Comparison of ENCODE assay signal across 23 mouse cellular contexts in the genomic region with DNA sequence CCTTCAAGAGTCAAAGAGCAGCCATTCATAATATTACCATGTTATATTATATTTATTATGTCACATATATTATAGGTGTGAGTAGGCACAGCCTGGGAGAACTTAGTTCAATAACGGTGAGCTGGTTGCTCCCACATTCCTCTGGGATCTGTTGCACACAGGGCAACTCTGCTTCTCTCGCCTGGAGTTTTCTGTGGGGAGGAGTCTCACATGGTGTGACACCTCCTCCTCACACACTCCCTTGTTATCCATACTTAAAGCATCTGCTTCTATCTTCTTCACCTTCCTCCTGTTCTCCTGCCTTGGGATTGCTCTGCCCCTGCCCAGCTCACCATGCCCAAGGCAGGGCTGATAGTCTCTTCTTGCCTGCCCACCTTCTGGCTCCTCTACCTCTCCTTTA. TPM values are rescaled to one million over a fixed set of nuclear protein-coding genes. Genes with fewer than 3 reads are reported as not detected.
DNase-seq lines count a peak whose midpoint lies in the region; ATAC-seq and TF ChIP-seq lines count a peak whose summit lies in the region.
"Had no signal": no experiment of that assay in that cellular context is flagged by ENCODE, and none has a peak within 500 bp of the region (broad histone marks: within the 10 kb centered on the region; RNA-seq: fewer than 3 reads in every experiment).

No protein-coding gene starts in this region.

- H3K27ac ChIP-seq in hindbrain, embryonic 10.5 days, result 0 out of 2 replicates have a peak overlapping the region, but pooled peaks have one; percentile 23
- H3K27ac ChIP-seq in hindbrain, embryonic 11.5 days (ENCODE audit: low read depth, low read length), result no peak overlapping the region
- peak overlapping the region; percentile 41 for H3K27ac ChIP-seq in lung, embryonic 15.5 days
- peak overlapping the region; percentile 33; the same call in 1 of the 2 replicates for H3K27ac ChIP-seq in lung, postnatal 0 days (ENCODE audit: low read length)
- H3K27ac ChIP-seq: embryonic facial prominence, embryonic 10.5 days; embryonic facial prominence, embryonic 12.5 days; forebrain, embryonic 13.5 days; forebrain, embryonic 15.5 days had no signal

- ATAC-seq in hindbrain, embryonic 11.5 days (ENCODE audit: low FRiP score), result no peak
- no peak for ATAC-seq in lung, embryonic 15.5 days (ENCODE audit: borderline replicate concordance, extremely low read depth, low FRiP score, low TSS enrichment)
- no peak for ATAC-seq in lung, postnatal 0 days
- ATAC-seq: forebrain, embryonic 13.5 days; forebrain, embryonic 15.5 days had no signal

- no peak overlapping the region for H3K9ac ChIP-seq in hindbrain, embryonic 11.5 days (ENCODE audit: low read depth, low read length)
- no peak overlapping the region for H3K9ac ChIP-seq in lung, embryonic 15.5 days
- no peak overlapping the region for H3K9ac ChIP-seq in lung, postnatal 0 days (replicated peaks; ENCODE audit: low read depth)
- H3K9ac ChIP-seq: embryonic facial prominence, embryonic 12.5 days; forebrain, embryonic 13.5 days; forebrain, embryonic 15.5 days had no signal

- no peak for TF ChIP-seq CTCF in lung, postnatal 0 days (IDR thresholded peaks at IDR 0.05)
- TF ChIP-seq CTCF in lung, adult 2 months (IDR thresholded peaks at IDR 0.05; ENCODE audit: insufficient read depth, low read length), result no peak

- DNase-seq in hindbrain, embryonic 10.5 days (ENCODE audit: low spot score), result no peak
- DNase-seq in hindbrain, embryonic 11.5 days (ENCODE audit: low spot score), result no peak
- no peak for DNase-seq in lung, postnatal 4 days
- DNase-seq in lung, postnatal 0 days (ENCODE audit: low spot score), result no peak
- no peak for DNase-seq in lung, adult 2 months
- DNase-seq in brain, adult 2 months (ENCODE audit: low read depth, low spot score), result peak; percentile 59
- no peak for DNase-seq in spleen, adult 18-20 months
- DNase-seq: adrenal gland, adult 2 months; adrenal gland, postnatal 10 days; adrenal gland, postnatal 25 days; cerebellum, adult 11-12 months; cerebellum, adult 2 months; cerebellum, adult 9-10 months; cerebellum, postnatal 10 days; cerebellum, postnatal 25 days had no signal

- no peak overlapping the region for H3K4me3 ChIP-seq in hindbrain, embryonic 10.5 days
- H3K4me3 ChIP-seq in hindbrain, embryonic 11.5 days (ENCODE audit: low read depth, low read length), result no peak overlapping the region
- no peak overlapping the region for H3K4me3 ChIP-seq in lung, embryonic 15.5 days
- no peak overlapping the region for H3K4me3 ChIP-seq in lung, postnatal 0 days (ENCODE audit: low read depth, low read length)
- no peak overlapping the region for H3K4me3 ChIP-seq in lung, adult 2 months (replicated peaks; ENCODE audit: extremely low read depth, low read depth, low read length)
- H3K4me3 ChIP-seq: embryonic facial prominence, embryonic 10.5 days; embryonic facial prominence, embryonic 12.5 days; forebrain, embryonic 13.5 days; forebrain, embryonic 15.5 days had no signal

- H3K4me1 ChIP-seq in hindbrain, embryonic 10.5 days (replicated peaks), result no peaks in the 10 kb centered on the region
- H3K4me1 ChIP-seq in hindbrain, embryonic 11.5 days (replicated peaks; ENCODE audit: control insufficient read depth, insufficient read depth, low read length), result no peaks in the 10 kb centered on the region
- peaks cover 11% of the 10 kb centered on the region for H3K4me1 ChIP-seq in lung, embryonic 15.5 days
- no peaks in the 10 kb centered on the region for H3K4me1 ChIP-seq in lung, postnatal 0 days (ENCODE audit: insufficient read depth, low read depth, low read length)
- H3K4me1 ChIP-seq in lung, adult 2 months (ENCODE audit: control insufficient read depth, insufficient read depth, low read length), result no peaks in the 10 kb centered on the region; the same call in 1 of the 2 replicates
- H3K4me1 ChIP-seq: embryonic facial prominence, embryonic 10.5 days; embryonic facial prominence, embryonic 12.5 days; forebrain, embryonic 13.5 days; forebrain, embryonic 15.5 days had no signal

- no peaks in the 10 kb centered on the region for H3K9me3 ChIP-seq in hindbrain, embryonic 10.5 days
- no peaks in the 10 kb centered on the region for H3K9me3 ChIP-seq in hindbrain, embryonic 11.5 days (ENCODE audit: control insufficient read depth, low read length)
- no peaks in the 10 kb centered on the region for H3K9me3 ChIP-seq in lung, embryonic 15.5 days
- no peaks in the 10 kb centered on the region for H3K9me3 ChIP-seq in lung, postnatal 0 days (ENCODE audit: low read length)
- H3K9me3 ChIP-seq: embryonic facial prominence, embryonic 10.5 days; embryonic facial prominence, embryonic 12.5 days; forebrain, embryonic 13.5 days; forebrain, embryonic 15.5 days had no signal

- WGBS in hindbrain, embryonic 10.5 days, result 90% methylated on average over 2 of the region's 2 CpGs
- 87% methylated on average over 2 of the region's 2 CpGs for WGBS in hindbrain, embryonic 11.5 days
- WGBS in lung, embryonic 15.5 days, result 81% methylated on average over 2 of the region's 2 CpGs
- 76% methylated on average over 2 of the region's 2 CpGs for WGBS in lung, postnatal 0 days
- WGBS in lung, adult 2 months, result 85% methylated on average over 2 of the region's 2 CpGs

- H3K36me3 ChIP-seq in hindbrain, embryonic 10.5 days, result peaks cover 98% of the 10 kb centered on the region
- peaks cover 11% of the 10 kb centered on the region; the same call in 1 of the 2 replicates for H3K36me3 ChIP-seq in hindbrain, embryonic 11.5 days (ENCODE audit: control insufficient read depth, insufficient read depth, low read length)
- H3K36me3 ChIP-seq in lung, embryonic 15.5 days, result peaks cover 73% of the 10 kb centered on the region
- H3K36me3 ChIP-seq in lung, postnatal 0 days (ENCODE audit: insufficient read depth, low read length), result peaks cover 42% of the 10 kb centered on the region; the same call in 1 of the 2 replicates

- no peak for TF ChIP-seq EP300 in lung, postnatal 0 days (IDR thresholded peaks at IDR 0.05)

- TF ChIP-seq POLR2A in lung, adult 2 months (IDR thresholded peaks at IDR 0.05; ENCODE audit: borderline replicate concordance, extremely low read depth, low read depth, low read length), result no peak

- H3K27me3 ChIP-seq in hindbrain, embryonic 10.5 days (ENCODE audit: insufficient read depth, poor library complexity, severe bottlenecking), result no peaks in the 10 kb centered on the region
- no peaks in the 10 kb centered on the region for H3K27me3 ChIP-seq in hindbrain, embryonic 11.5 days (ENCODE audit: control insufficient read depth, insufficient read depth, low read length)
- no peaks in the 10 kb centered on the region for H3K27me3 ChIP-seq in lung, embryonic 15.5 days
- no peaks in the 10 kb centered on the region for H3K27me3 ChIP-seq in lung, postnatal 0 days (replicated peaks; ENCODE audit: insufficient read depth, low read length)
- H3K27me3 ChIP-seq: embryonic facial prominence, embryonic 12.5 days; forebrain, embryonic 13.5 days; forebrain, embryonic 15.5 days had no signal

- no peak overlapping the region for H3K4me2 ChIP-seq in hindbrain, embryonic 11.5 days (replicated peaks; ENCODE audit: low read depth, low read length)
- no peak overlapping the region for H3K4me2 ChIP-seq in lung, embryonic 15.5 days
- H3K4me2 ChIP-seq in lung, postnatal 0 days (replicated peaks; ENCODE audit: low read depth, low read length), result no peak overlapping the region
- H3K4me2 ChIP-seq: embryonic facial prominence, embryonic 12.5 days; forebrain, embryonic 13.5 days; forebrain, embryonic 15.5 days had no signal

RNA-seq across cellular contexts. Expression of a gene that starts 23.7 kb away (rescaled TPM):
- not detected in 2 replicates for polyA plus RNA-seq in hindbrain, embryonic 10.5 days (2016; fragmentation: Nextera tagmentation; extraction: Ambion mirVana)
- not detected in 2 replicates for polyA plus RNA-seq in hindbrain, embryonic 11.5 days (2014; fragmentation: Nextera tagmentation; extraction: Ambion mirVana)
- polyA plus RNA-seq in lung, embryonic 15.5 days (2015; fragmentation: Nextera tagmentation; extraction: Ambion mirVana), result 2.8 and 9.3 TPM in 2 replicates
- 5.6 and 7.1 TPM in 2 replicates for polyA plus RNA-seq in lung, postnatal 0 days (2015; fragmentation: Nextera tagmentation; extraction: Ambion mirVana)
- 34.9 and 39.2 TPM in 2 replicates for polyA plus RNA-seq in lung, adult 2 months (2012; rRNA removed)
- polyA plus RNA-seq: adrenal gland, adult 2 months; C2C12; cerebellum, adult 2 months; embryonic facial prominence, embryonic 14.5 days; forebrain, embryonic 11.5 days; forebrain, embryonic 13.5 days; forebrain, embryonic 15.5 days had no signal

RNA-seq across cellular contexts. Expression of a gene that starts 42.6 kb away (rescaled TPM):
- 75.8 and 89.8 TPM in 2 replicates for polyA plus RNA-seq in hindbrain, embryonic 10.5 days (2016; fragmentation: Nextera tagmentation; extraction: Ambion mirVana)
- polyA plus RNA-seq in hindbrain, embryonic 11.5 days (2014; fragmentation: Nextera tagmentation; extraction: Ambion mirVana), result 48.7 and 53.5 TPM in 2 replicates
- polyA plus RNA-seq in lung, embryonic 15.5 days (2015; fragmentation: Nextera tagmentation; extraction: Ambion mirVana), result 79.8 and 81.5 TPM in 2 replicates
- 2.3 and 3.7 TPM in 2 replicates for polyA plus RNA-seq in lung, postnatal 0 days (2015; fragmentation: Nextera tagmentation; extraction: Ambion mirVana)
- polyA plus RNA-seq in lung, adult 2 months (2012; rRNA removed), result 2.3 and 2.4 TPM in 2 replicates

RNA-seq across cellular contexts. Expression of a gene that starts 57.2 kb away (rescaled TPM):
- polyA plus RNA-seq in hindbrain, embryonic 10.5 days (2016; fragmentation: Nextera tagmentation; extraction: Ambion mirVana), result 15.9 and 19.7 TPM in 2 replicates
- 20.2 and 27.5 TPM in 2 replicates for polyA plus RNA-seq in hindbrain, embryonic 11.5 days (2014; fragmentation: Nextera tagmentation; extraction: Ambion mirVana)
- 24.8 and 28.0 TPM in 2 replicates for polyA plus RNA-seq in lung, embryonic 15.5 days (2015; fragmentation: Nextera tagmentation; extraction: Ambion mirVana)
- polyA plus RNA-seq in lung, postnatal 0 days (2015; fragmentation: Nextera tagmentation; extraction: Ambion mirVana), result 30.8 and 34.2 TPM in 2 replicates
- 104 and 141 TPM in 2 replicates for polyA plus RNA-seq in lung, adult 2 months (2012; rRNA removed)

Comparison
In these comparisons a context has a peak if more than half of its experiments do, and no peak if none do; other contexts are left out.
1. RNA of a gene that starts 42.6 kb away (polyA plus RNA-seq): 79.8 to 81.5 TPM in lung, embryonic 15.5 days, 75.8 to 89.8 TPM in hindbrain, embryonic 10.5 days and 48.7 to 53.5 TPM in hindbrain, embryonic 11.5 days; 2.3 to 3.7 TPM in lung, postnatal 0 days and 2.3 to 2.4 TPM in lung, adult 2 months; every median in the first group is over 10 times any median in the second.